Mouse (Mus musculus) MEL (cell line): ENCODE data around the gene Olfr10. TPM values are rescaled to one million over a fixed set of nuclear protein-coding genes. Genes with fewer than 3 reads are reported as not detected.

Source experiments
- DNase-seq: peaks from one replicate; pipeline ENCODE4 v3.0.0; 2011; ENCODE audit warnings: low read depth, low spot score
- H3K27ac ChIP-seq: 2 replicates; pipeline ENCODE4 v1.5.1; 2012; ENCODE audit warnings: low read depth, mild to moderate bottlenecking, control low read depth, low read length, moderate library complexity; ENCODE audit not compliant: control insufficient read depth
- H3K27me3 ChIP-seq, 2 experiments: fragments of 150-350 bp in 1 of 2; sonication (generic) in 1 of 2; 2 replicates each; pipeline ENCODE4 v1.6.1; 2012; ENCODE audit warnings: low read length in 2 of 2, mild to moderate bottlenecking in 2 of 2, improper control_type of control experiment in 1 of 2, moderate library complexity in 1 of 2; ENCODE audit not compliant: insufficient read depth in 2 of 2, control insufficient read depth in 1 of 2
- H3K36me3 ChIP-seq, 2 experiments: 2 replicates each; pipeline ENCODE4 v1.6.1; 2012 to 2014; ENCODE audit warnings: low read length in 2 of 2, improper control_type of control experiment in 1 of 2, inconsistent platforms in 1 of 2, mild to moderate bottlenecking in 1 of 2; ENCODE audit not compliant: insufficient read depth in 2 of 2, control insufficient read depth in 1 of 2
- H3K4me1 ChIP-seq, 2 experiments: fragments of 150-350 bp in 1 of 2; sonication (generic) in 1 of 2; 2 replicates each; pipeline ENCODE4 v1.6.1; 2012; ENCODE audit warnings: low read length in 2 of 2, improper control_type of control experiment in 1 of 2, mild to moderate bottlenecking in 1 of 2; ENCODE audit not compliant: insufficient read depth in 2 of 2, control insufficient read depth in 1 of 2
- H3K4me3 ChIP-seq, 2 experiments: fragments of 150-350 bp in 1 of 2; sonication (generic) in 1 of 2; 2 replicates each; pipeline ENCODE4 v1.5.1; 2012; ENCODE audit warnings: low read depth in 2 of 2, low read length in 2 of 2, mild to moderate bottlenecking in 2 of 2, moderate library complexity in 2 of 2, control low read depth in 1 of 2, improper control_type of control experiment in 1 of 2; ENCODE audit not compliant: control insufficient read depth in 1 of 2, insufficient read depth in 1 of 2
- H3K79me2 ChIP-seq: 2 replicates; pipeline ENCODE4 v1.6.1; 2012; ENCODE audit warnings: mild to moderate bottlenecking, low read length, moderate library complexity; ENCODE audit not compliant: control insufficient read depth, poor library complexity, insufficient read depth
- H3K9ac ChIP-seq: 2 replicates; pipeline ENCODE4 v1.6.1; 2012; ENCODE audit warnings: low read depth, mild to moderate bottlenecking, control low read depth, low read length, moderate library complexity; ENCODE audit not compliant: control insufficient read depth, poor library complexity, severe bottlenecking
- H3K9me3 ChIP-seq: fragments of 150-350 bp; sonication (generic); replicated peaks from 2 replicates; pipeline ENCODE4 v1.6.1; 2012; ENCODE audit warnings: mild to moderate bottlenecking, low read length, improper control_type of control experiment, moderate library complexity; ENCODE audit not compliant: insufficient read depth
- BHLHE40 ChIP-seq: IDR thresholded peaks from 2 replicates; pipeline ENCODE4 v1.6.1; 2012; ENCODE audit warnings: low read depth, mild to moderate bottlenecking, inconsistent platforms, low read length, improper control_type of control experiment, borderline replicate concordance
- CHD2 ChIP-seq: IDR thresholded peaks from 2 replicates; pipeline ENCODE4 v1.6.1; 2011; ENCODE audit warnings: low read length, improper control_type of control experiment
- CTCF ChIP-seq, 3 experiments: IDR thresholded peaks in 2 of 3; conservative IDR thresholded peaks in 1 of 3; 2 replicates each; pipeline ENCODE4 v1.5.1; 2011 to 2012; ENCODE audit warnings: low read length in 3 of 3, low read depth in 2 of 3, mild to moderate bottlenecking in 2 of 3, improper control_type of control experiment in 1 of 3, inconsistent platforms in 1 of 3, mixed read lengths in 1 of 3, moderate library complexity in 1 of 3; ENCODE audit not compliant: control insufficient read depth in 1 of 3, insufficient read depth in 1 of 3, poor library complexity in 1 of 3, severe bottlenecking in 1 of 3
- E2F4 ChIP-seq: IDR thresholded peaks from 2 replicates; pipeline ENCODE4 v1.6.1; 2011; ENCODE audit warnings: low read depth, low read length, improper control_type of control experiment, borderline replicate concordance
- ELF1 ChIP-seq: IDR thresholded peaks from 2 replicates; pipeline ENCODE4 v1.6.1; 2014; ENCODE audit warnings: low read depth, mild to moderate bottlenecking, inconsistent platforms, low read length, improper control_type of control experiment, moderate library complexity
- EP300 ChIP-seq, 2 experiments: IDR thresholded peaks; 2 replicates each; pipeline ENCODE4 v1.6.1; 2011; ENCODE audit warnings: improper control_type of control experiment in 2 of 2, low read length in 2 of 2, low read depth in 1 of 2, mild to moderate bottlenecking in 1 of 2
- ETS1 ChIP-seq: IDR thresholded peaks from 2 replicates; pipeline ENCODE4 v1.6.1; 2012; ENCODE audit warnings: low read depth, mild to moderate bottlenecking, inconsistent platforms, low read length, improper control_type of control experiment, moderate library complexity
- GATA1 ChIP-seq: IDR thresholded peaks from 2 replicates; pipeline ENCODE4 v1.6.1; 2011; ENCODE audit warnings: low read depth, low read length, improper control_type of control experiment
- KAT2A ChIP-seq: conservative IDR thresholded peaks from 2 replicates; pipeline ENCODE4 v1.6.1; 2012; ENCODE audit warnings: low read depth, low read length, improper control_type of control experiment, inconsistent platforms
- MAFK ChIP-seq: IDR thresholded peaks from 2 replicates; pipeline ENCODE4 v1.6.1; 2011; ENCODE audit warnings: low read depth, mild to moderate bottlenecking, low read length, improper control_type of control experiment, borderline replicate concordance
- MYB ChIP-seq: IDR thresholded peaks from 2 replicates; pipeline ENCODE4 v1.6.1; 2011; ENCODE audit warnings: mild to moderate bottlenecking, low read depth, low read length, improper control_type of control experiment
- MYC ChIP-seq: IDR thresholded peaks from 2 replicates; pipeline ENCODE4 v1.6.1; 2011; ENCODE audit warnings: low read depth, mild to moderate bottlenecking, low read length, improper control_type of control experiment, moderate library complexity
- NRF1 ChIP-seq: IDR thresholded peaks from 2 replicates; pipeline ENCODE4 v1.6.1; 2014; ENCODE audit warnings: low read depth, mild to moderate bottlenecking, inconsistent platforms, low read length, improper control_type of control experiment, moderate library complexity; ENCODE audit not compliant: poor library complexity, insufficient read depth, severe bottlenecking
- RAD21 ChIP-seq: IDR thresholded peaks from 2 replicates; pipeline ENCODE4 v1.6.1; 2011; ENCODE audit warnings: mild to moderate bottlenecking, low read depth, low read length, improper control_type of control experiment
- RCOR1 ChIP-seq: IDR thresholded peaks from 2 replicates; pipeline ENCODE4 v1.6.1; 2012; ENCODE audit warnings: low read depth, mild to moderate bottlenecking, inconsistent platforms, low read length, improper control_type of control experiment
- TAL1 ChIP-seq: IDR thresholded peaks from 2 replicates; pipeline ENCODE4 v1.6.1; 2012; ENCODE audit warnings: mild to moderate bottlenecking, inconsistent platforms, low read length, moderate library complexity, mixed read lengths
- TBP ChIP-seq: IDR thresholded peaks from 2 replicates; pipeline ENCODE4 v1.8.0; 2011; ENCODE audit warnings: low read depth, low read length, improper control_type of control experiment
- UBTF ChIP-seq: IDR thresholded peaks from 2 replicates; pipeline ENCODE4 v1.6.1; 2012; ENCODE audit warnings: low read depth, mild to moderate bottlenecking, inconsistent platforms, low read length, improper control_type of control experiment, moderate library complexity, borderline replicate concordance; ENCODE audit not compliant: insufficient read depth
- USF2 ChIP-seq, 2 experiments: IDR thresholded peaks; 2 replicates each; pipeline ENCODE4 v1.6.1; 2011 to 2012; ENCODE audit warnings: improper control_type of control experiment in 2 of 2, low read length in 2 of 2, borderline replicate concordance in 1 of 2, inconsistent platforms in 1 of 2, low read depth in 1 of 2, mild to moderate bottlenecking in 1 of 2; ENCODE audit not compliant: insufficient read depth in 1 of 2
- ZKSCAN1 ChIP-seq: IDR thresholded peaks from 2 replicates; pipeline ENCODE4 v1.6.1; 2012; ENCODE audit warnings: low read depth, mild to moderate bottlenecking, inconsistent platforms, low read length, improper control_type of control experiment, moderate library complexity
- ZMIZ1 ChIP-seq: IDR thresholded peaks from 2 replicates; pipeline ENCODE4 v1.6.1; 2012; ENCODE audit warnings: low read depth, mild to moderate bottlenecking, inconsistent platforms, low read length, improper control_type of control experiment, moderate library complexity
- polyA plus RNA-seq, 2 experiments: library from polyadenylated mRNA; stranded (reverse) in 1 of 2; unstranded in 1 of 2; fragments of >175 nt in 1 of 2; fragments of >200 nt in 1 of 2; gene quantifications; 2 replicates each; pipeline versions ENCODE4 v1.2.1 to v1.2.4; 2012; ENCODE audit warnings: low replicate concordance in 2 of 2, low read depth in 1 of 2; ENCODE audit not compliant: insufficient read length in 2 of 2, insufficient read depth in 1 of 2, missing spikeins in 1 of 2
- total RNA-seq: library from RNA; depleted of rRNA; stranded (reverse); fragments of 300-350 nt; gene quantifications from 2 replicates; pipeline ENCODE4 v1.2.3, GENCODE M21; 2012

Olfr10 gene
- total and polyA plus RNA-seq, 3 experiments, result not detected

DNA sequence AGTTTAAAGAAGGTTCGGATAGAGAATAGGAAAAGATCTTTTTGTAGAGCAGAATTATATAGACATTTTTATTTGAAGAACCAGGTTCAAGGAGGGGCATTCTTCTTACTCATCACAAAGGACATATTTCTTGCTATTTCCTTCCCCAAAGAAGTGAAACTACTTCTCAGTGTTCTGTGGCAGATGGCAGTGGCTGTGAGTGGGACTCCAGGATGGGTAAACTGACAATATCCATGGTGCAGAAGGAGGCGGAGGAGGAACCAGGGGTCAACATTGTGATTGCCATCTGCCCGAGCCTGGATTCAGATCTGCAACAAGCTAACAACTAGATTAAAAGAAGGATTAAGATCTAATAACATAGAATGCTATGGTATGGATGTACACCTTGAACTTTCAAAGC is 22.2 kb downstream of the Olfr10 start:
- H3K27ac ChIP-seq, result no peak overlapping the region

GRCm38 (mm10) chr11:49329686-49330085 is 25.1 kb downstream of the Olfr10 start:
- TF ChIP-seq RCOR1 (no peak), RAD21 (no peak), KAT2A (no peak), CHD2 (no peak), E2F4 (no peak), EP300 (IDR thresholded peaks at IDR 0.05; ENCODE audit: low read depth in 1 of 2, low read length in 2 of 2) (no peak)
- H3K27ac ChIP-seq, result no peak overlapping the region
- no peak overlapping the region for H3K4me3 ChIP-seq
- H3K36me3 ChIP-seq, result no peaks in the 10 kb centered on the region
- H3K4me1 ChIP-seq, result no peaks in the 10 kb centered on the region
- DNase-seq, result no peak
- H3K79me2 ChIP-seq, result no peaks in the 10 kb centered on the region
- H3K9ac ChIP-seq, result no peak overlapping the region
- no peaks in the 10 kb centered on the region for H3K27me3 ChIP-seq
- no peaks in the 10 kb centered on the region for H3K9me3 ChIP-seq

More for the DNA sequence above, 22.2 kb downstream of the Olfr10 start:
- Histone ChIP-seq H3K4me3 (no peak overlapping the region), H3K9ac (no peak overlapping the region), H3K9me3 (no peaks in the 10 kb centered on the region), H3K4me1 (no peaks in the 10 kb centered on the region), H3K79me2 (no peaks in the 10 kb centered on the region), H3K36me3 (no peaks in the 10 kb centered on the region), H3K27me3 (no peaks in the 10 kb centered on the region)
- DNase-seq, result no peak
- TF ChIP-seq MAFK (no peak), MYC (no peak), BHLHE40 (no peak), ZKSCAN1 (no peak), UBTF (no peak), CTCF (IDR thresholded peaks at IDR 0.05 in 2 of 3, conservative IDR thresholded peaks at IDR 0.05 in 1 of 3; ENCODE audit: control insufficient read depth in 1 of 3, insufficient read depth in 1 of 3, low read depth in 2 of 3, low read length in 3 of 3, poor library complexity in 1 of 3, severe bottlenecking in 1 of 3) (no peak), MYB (no peak), NRF1 (no peak), TBP (no peak)

DNA sequence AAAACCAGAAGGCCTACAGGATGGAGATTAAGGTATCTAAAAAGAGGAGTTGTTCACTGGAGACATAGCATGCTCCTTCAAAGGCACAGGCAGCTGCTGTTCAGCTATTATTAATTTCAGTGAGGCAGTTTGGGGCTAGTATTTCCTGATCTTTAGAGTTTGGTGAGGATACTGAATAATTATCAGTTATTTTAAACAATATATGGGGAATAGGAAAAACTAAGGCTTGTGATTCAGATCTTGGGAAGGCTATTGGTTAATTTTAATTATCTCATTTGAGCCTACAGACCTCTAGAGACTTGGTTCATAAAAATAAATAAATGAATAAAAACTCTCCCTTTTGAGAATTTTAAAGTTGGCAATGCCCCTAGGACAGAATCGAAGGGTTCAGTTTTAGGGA is 30.3 kb downstream of the Olfr10 start, which contains the start of gene Olfr1390:
Olfr1390 (plus strand) TSS at position 301 of the 400 bp plus-strand sequence.
- no peak within 1 kb of the TSS for H3K9ac ChIP-seq
- no peak within 1 kb of the TSS for H3K4me3 ChIP-seq
- DNase-seq, result no peak
- no peaks in the 10 kb centered on the region for H3K36me3 ChIP-seq
- no peaks in the 10 kb centered on the region for H3K79me2 ChIP-seq
- H3K27me3 ChIP-seq, result no peaks in the 10 kb centered on the region
- H3K9me3 ChIP-seq, result no peaks in the 10 kb centered on the region
- H3K4me1 ChIP-seq, result no peaks in the 10 kb centered on the region
- TF ChIP-seq E2F4, result no peak
- TF ChIP-seq MYC, result no peak
- TF ChIP-seq GATA1, result no peak
- no peak for TF ChIP-seq USF2 (IDR thresholded peaks at IDR 0.05; ENCODE audit: borderline replicate concordance in 1 of 2, insufficient read depth in 1 of 2, low read depth in 1 of 2, low read length in 2 of 2)
- TF ChIP-seq ELF1, result no peak
- no peak for TF ChIP-seq UBTF
- no peak for TF ChIP-seq TAL1
- no peak for TF ChIP-seq ETS1
- no peak for TF ChIP-seq ZMIZ1
- TF ChIP-seq CHD2, result no peak
- no peak within 1 kb of the TSS for H3K27ac ChIP-seq
